Mouse (Mus musculus) gastrocnemius, postnatal 25 days (tissue): ENCODE data around the gene Ank3. TPM values are rescaled to one million over a fixed set of nuclear protein-coding genes. Genes with fewer than 3 reads are reported as not detected.

Experiments
- DNase-seq: peaks from one replicate; pipeline ENCODE4 v3.0.0; 2022
- total RNA-seq, 2 experiments: library from RNA; stranded (reverse); gene quantifications; 1 replicate in 1 of 2; 2 replicates in 1 of 2; pipeline ENCODE4 v1.2.3; 2021

The Ank3 gene
- total RNA-seq, 2 experiments from 2014 or later, result 86.6 to 98.7 TPM

DNA sequence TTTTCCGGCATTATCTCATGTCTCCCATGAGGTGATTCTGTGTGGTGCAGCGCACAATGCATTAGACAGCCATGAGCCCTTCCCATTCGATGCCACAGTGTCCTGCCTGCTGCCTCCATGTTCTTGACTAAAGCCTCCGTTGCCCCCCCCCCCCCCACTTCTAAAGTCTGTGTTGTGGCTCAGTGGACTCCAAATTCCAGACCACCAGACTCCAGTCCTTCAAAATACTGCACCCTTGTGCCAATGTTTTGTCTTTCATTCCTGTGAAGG, 137.3 kb downstream of the Ank3 start:
- no peak for DNase-seq

DNA sequence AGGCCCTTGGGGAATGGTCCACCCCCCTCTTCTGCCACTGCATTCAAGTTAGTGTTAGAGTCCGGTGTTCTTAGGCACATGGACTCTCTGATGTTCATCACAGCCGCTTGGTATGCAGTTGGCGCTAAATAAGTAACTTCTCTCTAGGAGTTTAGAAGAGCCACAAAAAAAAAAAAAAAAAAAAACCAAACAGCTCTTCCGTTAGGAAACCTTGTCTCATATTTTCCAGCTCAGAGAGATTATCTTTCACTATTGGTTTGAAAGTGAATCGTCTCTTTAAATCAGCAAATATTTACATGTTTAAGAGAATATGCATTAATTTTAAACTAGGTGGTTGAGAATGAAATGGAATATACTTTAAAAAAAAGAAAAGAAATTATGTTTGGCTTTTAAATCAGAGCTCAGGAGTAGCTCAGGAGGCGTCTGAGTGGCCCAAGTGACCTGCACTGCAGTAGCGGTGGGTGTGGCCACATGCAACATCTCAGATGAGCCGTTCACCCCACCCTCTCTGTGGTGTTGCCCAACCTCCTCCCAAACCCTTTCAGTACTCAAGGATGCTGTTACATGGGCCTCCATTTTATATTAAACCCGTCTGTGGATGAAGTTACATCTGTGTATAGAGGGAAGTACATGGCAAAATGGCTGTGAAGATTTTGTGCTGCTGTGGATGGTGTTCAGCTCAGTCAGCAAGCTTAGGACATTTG, 138.0 kb downstream of the Ank3 start:
- no peak for DNase-seq

DNA sequence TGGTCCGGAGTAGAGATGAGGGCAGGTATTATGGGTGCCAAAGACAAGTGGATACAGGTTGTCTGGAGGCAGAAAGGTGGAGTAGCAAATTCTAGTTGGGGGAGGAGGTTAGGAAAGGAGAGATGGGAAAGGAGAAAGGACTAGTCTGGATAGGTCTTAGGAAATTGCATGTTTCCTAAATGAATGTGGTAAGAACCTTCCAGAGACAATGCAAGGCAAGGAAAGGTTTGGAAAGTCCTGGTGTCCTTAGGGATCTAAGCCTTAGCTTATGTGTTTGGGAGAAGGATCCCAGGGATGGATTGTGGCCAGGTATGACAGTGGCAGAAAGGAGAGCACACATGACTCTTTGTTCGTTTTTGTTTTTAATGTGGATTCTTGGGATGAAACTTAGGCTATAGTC, 139.7 kb downstream of the Ank3 start:
- no peak for DNase-seq

DNA sequence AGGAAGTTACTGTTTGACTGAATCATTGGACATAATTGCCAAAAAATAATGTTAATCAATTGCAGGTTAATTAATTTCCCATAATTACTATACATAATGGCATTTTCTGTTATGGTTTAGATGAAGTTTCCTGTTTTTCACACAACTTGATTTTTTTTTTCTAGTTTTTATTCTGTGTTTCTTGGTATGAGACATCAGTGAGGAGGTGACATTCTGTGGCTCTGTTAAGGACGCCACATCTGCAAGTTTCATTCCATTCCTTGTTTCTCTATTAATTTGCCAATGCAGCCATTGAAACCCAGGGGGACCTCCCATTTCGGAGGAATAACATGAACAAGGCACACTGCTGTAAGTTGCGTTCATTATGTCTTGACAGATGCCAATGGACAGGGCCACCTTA, 143.9 kb downstream of the Ank3 start:
- DNase-seq, result no peak

GRCm38 (mm10) chr10:69543876-69544620, 145.5 kb downstream of the Ank3 start:
- no peak for DNase-seq

DNA sequence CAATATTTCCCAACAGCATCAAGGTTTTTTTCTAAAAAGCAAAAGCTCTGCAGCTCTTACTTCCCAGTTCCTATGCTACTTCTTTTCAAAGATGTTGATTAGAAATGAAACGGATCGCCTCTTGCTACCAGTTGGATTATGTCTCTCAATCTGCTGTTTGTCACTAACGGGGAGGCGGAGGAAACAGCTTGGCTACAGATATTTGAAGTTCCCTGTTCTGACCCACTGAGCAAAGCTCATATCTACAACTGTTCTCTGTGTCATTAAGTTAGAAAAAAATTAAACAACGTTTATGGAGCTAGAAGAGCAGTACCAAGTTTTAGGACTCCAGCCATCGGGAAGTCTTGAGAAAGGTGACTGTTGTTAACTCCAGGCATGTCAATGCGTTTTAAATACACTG, 146.1 kb downstream of the Ank3 start:
- no peak for DNase-seq

GRCm38 (mm10) chr10:69545936-69546335, 147.4 kb downstream of the Ank3 start:
- no peak for DNase-seq

GRCm38 (mm10) chr10:69546643-69547042, 148.1 kb downstream of the Ank3 start:
- no peak for DNase-seq

GRCm38 (mm10) chr10:69548771-69549170, 150.2 kb downstream of the Ank3 start:
- DNase-seq, result no peak

- DNase-seq, result no peak
These were observed 150.6 kb downstream of the Ank3 start for GRCm38 (mm10) chr10:69549221-69549620.

- DNase-seq, result no peak
These were observed 152.3 kb downstream of the Ank3 start for GRCm38 (mm10) chr10:69550824-69551223.

DNA sequence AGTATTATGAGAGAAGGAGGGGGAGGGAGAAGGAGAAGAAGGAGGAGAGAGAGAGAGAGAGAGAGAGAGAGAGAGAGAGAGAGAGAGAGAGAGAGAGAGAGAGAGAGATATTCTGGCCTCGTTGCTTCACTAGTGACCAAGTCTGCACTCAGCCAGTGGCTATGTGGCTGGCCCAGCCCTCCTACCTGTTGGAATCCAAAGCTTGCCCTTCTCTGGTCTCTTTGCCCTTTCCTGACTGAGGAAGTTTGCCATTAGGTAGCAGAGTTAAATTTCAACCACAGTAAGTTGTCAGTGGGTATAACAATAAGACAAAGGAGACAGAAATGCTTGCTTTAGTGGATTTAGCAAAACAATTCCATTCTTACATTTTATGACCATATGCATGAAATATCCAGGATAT, 154.5 kb downstream of the Ank3 start:
- DNase-seq, result no peak

DNA sequence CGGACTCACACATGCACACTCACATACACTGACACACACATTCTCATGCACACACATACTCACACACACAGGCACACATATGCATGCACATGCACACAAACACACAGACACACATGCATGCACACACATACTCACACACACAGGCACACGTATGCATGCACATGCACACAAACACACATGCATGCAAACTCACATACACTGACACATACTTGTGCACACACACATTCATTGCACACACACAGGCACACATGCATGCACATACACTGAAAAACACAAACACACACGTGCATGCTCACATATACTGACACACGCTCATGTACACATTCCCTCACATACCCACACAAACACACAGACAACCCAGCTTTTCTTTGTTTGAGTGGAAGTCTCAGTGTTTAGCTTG, 157.0 kb downstream of the Ank3 start:
- no peak for DNase-seq

GRCm38 (mm10) chr10:69556278-69556677, 157.7 kb downstream of the Ank3 start:
- peak; percentile 15 for DNase-seq

GRCm38 (mm10) chr10:69560237-69560636, 161.7 kb downstream of the Ank3 start:
- DNase-seq, result no peak

DNA sequence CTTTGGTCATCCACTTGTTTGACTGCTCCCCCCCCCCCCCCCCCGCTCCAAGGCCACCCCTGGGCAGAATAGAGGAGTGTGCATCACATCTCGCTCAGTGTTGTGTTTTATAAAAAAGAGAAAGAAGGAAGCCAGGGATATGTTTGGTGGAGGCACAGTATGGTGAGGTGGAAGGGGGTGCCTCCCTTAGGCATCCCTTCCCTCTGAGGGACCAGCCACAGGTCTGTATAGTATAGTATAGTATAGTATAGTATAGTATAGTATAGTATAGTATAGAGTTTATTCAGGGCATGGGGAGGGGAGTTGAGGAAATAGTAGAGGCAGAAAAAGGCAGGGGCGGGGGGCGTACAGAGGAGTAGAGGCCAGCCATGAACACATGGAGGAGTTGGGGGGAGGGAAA, 164.4 kb downstream of the Ank3 start:
- no peak for DNase-seq

DNA sequence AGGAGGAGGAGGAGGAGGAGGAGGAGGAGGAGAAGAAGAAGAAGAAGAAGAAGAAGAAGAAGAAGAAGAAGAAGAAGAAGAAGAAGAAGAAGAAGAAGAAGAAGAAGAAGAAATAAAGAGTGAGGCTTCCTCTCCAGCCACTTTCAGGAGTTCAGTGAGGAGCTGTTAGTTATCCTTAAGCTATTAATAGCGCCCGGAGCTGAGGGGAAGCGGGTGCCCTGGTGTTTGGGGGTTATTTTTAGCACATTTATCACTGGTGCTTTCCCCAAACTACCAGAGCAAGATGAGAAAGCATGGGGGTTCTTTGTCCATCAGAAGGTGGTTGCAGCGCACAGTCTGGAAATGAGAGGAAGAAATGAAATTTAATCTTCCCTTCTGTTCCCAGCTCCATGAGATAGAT, 166.5 kb downstream of the Ank3 start:
- no peak for DNase-seq

DNA sequence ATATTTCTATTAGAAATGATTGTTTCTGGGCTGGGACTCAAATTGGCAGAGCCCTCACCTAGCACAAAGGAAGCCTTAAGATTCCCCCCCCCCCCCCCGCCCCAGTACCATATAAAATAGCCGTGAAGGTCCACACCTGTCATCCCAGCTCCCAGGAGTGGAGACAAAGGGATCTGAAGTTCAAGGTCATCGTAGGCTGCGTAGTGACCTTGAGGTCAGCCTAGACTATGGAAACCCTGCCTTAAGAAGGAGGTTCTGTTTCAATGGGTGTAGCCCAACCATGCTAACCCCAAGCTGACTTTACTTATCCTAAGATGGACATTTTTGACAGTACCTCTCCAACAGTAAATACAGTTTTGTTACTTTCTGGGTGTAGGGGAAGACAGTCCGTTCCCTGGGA, 170.4 kb downstream of the Ank3 start:
- no peak for DNase-seq

GRCm38 (mm10) chr10:69569740-69570139, 171.2 kb downstream of the Ank3 start:
- no peak for DNase-seq

- DNase-seq, result no peak
These were observed 172.1 kb downstream of the Ank3 start for GRCm38 (mm10) chr10:69570466-69571288.

DNA sequence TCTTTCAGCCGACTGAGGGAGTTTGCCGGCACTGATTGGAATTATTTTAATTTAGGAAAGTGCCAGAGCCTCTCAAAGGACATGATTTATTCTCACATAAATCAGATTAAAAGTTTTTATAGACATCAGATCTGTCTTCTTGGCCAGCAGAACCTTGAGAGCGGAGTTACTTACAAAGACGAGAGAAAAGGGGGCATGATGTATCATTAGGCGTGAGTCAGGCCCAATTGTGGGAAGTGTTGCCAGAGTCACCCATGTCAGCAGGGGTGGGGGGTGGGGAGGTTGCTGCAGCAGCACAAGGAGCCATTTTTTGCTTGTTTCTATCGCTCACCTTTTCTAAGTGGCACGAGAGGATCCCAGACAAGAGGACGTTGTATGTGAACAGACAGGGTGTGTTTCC, 172.8 kb downstream of the Ank3 start:
- DNase-seq, result no peak

DNA sequence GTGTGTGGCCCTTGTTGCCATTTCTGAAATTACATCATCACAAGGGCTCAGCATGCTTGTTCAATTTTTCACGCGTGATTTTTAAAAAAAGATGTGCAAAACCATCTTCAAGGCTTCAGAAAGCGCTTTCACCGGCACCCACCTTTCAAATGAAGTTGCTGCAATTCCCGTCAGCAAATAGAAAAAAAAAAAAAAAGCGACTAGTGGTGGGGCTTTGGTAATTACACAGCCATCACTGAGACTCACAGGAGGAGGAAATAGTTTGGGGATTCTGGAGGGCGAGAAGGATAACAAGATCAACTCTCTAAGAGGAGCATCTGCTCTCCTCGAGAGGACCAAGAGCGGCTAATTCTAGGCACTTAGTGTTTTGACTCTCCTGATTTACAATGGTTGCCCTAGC, 173.4 kb downstream of the Ank3 start:
- DNase-seq, result no peak

GRCm38 (mm10) chr10:69573054-69573453, 174.5 kb downstream of the Ank3 start:
- no peak for DNase-seq
